Mouse (Mus musculus) ovary, adult 2 months (tissue): ENCODE results near the gene Smim26. TPM values are rescaled to one million over a fixed set of nuclear protein-coding genes. Genes with fewer than 3 reads are reported as not detected.

Source experiments
- polyA plus RNA-seq: library from polyadenylated mRNA; depleted of rRNA; stranded (reverse); fragments of >200 nt; gene quantifications from 2 replicates; pipeline ENCODE4 v1.2.3, GENCODE M21; 2012; rRNA removed

Smim26 gene
- polyA plus RNA-seq = 1.8 and 2.9 TPM in 2 replicates

GRCm38 (mm10) chr2:144593951-144594651, at the start of gene Smim26:
Gene Smim26 (plus strand): TSS chr2:144594054.

GRCm38 (mm10) chr2:144550529-144550928, 43.3 kb upstream of the Smim26 start, which contains the start of gene Rbbp9:
Gene Rbbp9 (minus strand): TSS chr2:144550869.

GRCm38 (mm10) chr2:144555820-144556552, 37.9 kb upstream of the Smim26 start, which contains the start of gene Sec23b:
Gene Sec23b (plus strand): TSS chr2:144556229.

GRCm38 (mm10) chr2:144599831-144600687, 6.2 kb downstream of the Smim26 start, which contains the start of gene Dtd1:
Gene Dtd1 (plus strand): TSS chr2:144599897.

Other genes with a start within 250 kb of the Smim26 start
- gene Kat14, start 225.1 kb upstream of the Smim26 start, polyA plus RNA-seq = 29.9 and 33.3 TPM in 2 replicates
- not detected in 2 replicates for gene Pet117, start 225.1 kb upstream of the Smim26 start, polyA plus RNA-seq
- 1.7 and 1.8 TPM in 2 replicates for gene Dzank1, start 66.6 kb upstream of the Smim26 start, polyA plus RNA-seq
- gene Polr3f, start 66.3 kb upstream of the Smim26 start, polyA plus RNA-seq = 5.3 and 6.8 TPM in 2 replicates
- gene Rbbp9, start 43.2 kb upstream of the Smim26 start, polyA plus RNA-seq = 16.7 and 22.1 TPM in 2 replicates
- gene Sec23b, start 37.8 kb upstream of the Smim26 start, polyA plus RNA-seq = 58.1 and 67.9 TPM in 2 replicates
- 12.9 and 13.9 TPM in 2 replicates for gene Dtd1, start 5.8 kb downstream of the Smim26 start, polyA plus RNA-seq
- not detected in 2 replicates for gene Scp2d1, start 229.6 kb downstream of the Smim26 start, polyA plus RNA-seq